Mouse (Mus musculus) ZHBTc4 (cell line): ENCODE measurements around the gene Txlna.
A peak's percentile ranks its signal among the peaks of the same experiment; 100 is the strongest.

Experiments
- DNase-seq: peaks from one replicate; pipeline ENCODE4 v3.0.0-alpha.2; 2011; ENCODE audit warnings: low read depth, low spot score

Gene Txlna

DNA sequence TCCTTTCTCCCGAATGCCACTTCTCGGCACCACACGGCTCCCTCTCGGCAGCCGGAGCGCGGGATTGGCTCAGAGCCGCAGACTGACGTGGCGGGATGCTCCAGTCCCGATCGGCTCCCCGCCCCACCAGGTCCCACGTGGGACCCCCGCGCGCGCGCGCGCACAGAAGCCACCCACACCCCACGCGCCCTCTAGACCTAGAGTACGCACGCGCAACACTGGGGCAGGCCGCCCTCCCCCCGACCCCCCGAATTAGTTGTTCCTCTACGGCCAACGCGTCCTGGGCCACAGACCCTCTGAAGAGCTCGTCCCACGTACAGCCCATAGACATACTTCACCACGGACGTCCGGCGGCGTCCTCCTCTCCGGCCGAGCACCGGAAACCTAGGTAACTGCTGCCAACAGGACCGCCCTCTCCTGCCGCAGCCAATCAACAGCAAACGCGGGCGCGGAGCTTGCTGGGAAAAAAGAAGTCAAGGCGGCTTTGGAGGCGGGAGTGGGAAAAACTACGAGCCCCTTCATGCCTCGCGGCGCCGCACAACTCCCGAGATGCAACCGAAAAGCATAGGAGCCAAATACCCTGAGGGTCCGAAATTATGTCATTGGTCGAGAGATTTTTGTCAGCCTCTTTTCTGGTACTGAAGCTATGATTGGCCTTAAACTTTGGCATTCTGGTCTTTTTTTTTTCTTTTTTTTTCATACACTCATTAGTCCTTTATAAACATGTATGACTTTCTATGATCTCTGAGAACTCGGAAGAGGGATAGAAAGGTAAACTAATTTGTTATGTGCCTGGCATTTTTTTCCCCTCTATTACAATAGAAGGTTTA lies at the start of gene Txlna:
TSS of gene Txlna (minus strand) at position 428 of the 830 bp plus-strand sequence.
- DNase-seq: peak; percentile 99

DNA sequence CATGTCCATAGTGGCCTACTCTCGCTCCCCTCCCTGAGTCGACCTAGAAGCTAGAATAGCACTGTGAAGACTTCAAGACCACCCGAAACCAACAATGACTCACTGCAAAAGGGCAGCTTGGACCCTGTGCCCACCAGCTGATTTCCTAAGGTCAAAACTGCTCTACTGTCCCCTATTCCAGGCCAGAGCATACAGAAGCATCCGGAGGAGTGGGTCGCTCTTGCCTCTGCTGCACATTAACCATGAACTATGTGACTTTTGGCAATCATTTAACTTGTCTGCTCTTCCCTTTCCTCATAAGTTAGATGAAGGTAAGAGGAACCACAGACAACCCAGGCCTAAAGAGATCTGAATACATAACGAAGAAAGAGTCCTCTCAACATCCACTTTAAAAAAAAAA lies 43.7 kb upstream of the Txlna start:
- DNase-seq: no peak

DNA sequence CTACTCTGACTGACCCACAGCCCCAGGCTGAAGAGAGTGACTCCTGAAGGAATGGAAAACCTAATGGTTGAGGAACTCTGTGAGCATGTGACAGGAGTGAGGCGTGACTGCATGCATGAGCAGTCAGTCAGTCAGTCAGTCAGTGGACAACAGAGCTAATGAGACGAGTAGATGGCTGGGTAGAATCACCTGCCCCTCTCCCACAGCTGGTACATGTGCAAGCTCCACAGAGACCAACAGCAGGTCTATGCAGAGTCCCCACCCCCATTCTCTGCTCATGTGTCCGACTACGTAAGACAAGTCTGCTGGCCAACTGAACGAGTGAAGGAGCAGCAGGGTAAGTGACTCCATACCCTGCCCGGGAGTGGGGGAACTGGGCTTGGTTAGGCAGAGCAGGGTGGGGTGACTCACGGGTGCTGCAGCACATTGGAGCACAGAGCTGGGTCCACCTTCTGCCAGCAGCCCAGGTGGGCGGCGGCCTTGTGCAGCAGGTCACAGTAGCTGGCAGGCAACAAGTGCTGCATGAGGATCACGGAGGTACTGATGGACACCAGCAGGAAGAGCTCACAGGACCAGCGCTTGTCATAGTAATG lies 43.1 kb upstream of the Txlna start:
- DNase-seq: no peak

DNA sequence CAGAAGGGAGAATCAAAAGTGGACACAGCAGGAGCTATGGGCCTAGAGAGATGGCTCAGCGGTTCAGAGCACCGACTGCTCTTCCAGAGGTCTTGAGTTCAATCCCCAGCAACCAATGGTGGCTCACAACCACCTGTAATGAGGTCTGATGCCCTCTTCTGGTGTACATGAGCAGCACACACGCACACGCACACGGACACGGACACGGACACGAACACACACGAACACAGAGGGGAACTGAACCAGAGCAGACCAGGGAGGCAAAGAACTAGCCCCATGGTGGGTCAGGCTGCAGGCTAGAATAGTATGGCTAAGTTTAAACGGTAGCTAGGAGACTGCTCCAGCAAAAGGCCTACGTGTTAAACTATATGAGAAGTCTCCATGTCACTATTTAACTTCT lies 41.0 kb upstream of the Txlna start:
- peak; percentile 34 for DNase-seq

GRCm38 (mm10) chr4:129672878-129673449 lies 32.1 kb upstream of the Txlna start:
- DNase-seq: no peak

GRCm38 (mm10) chr4:129672083-129672877 lies 31.4 kb upstream of the Txlna start, which contains the start of gene Kpna6:
Gene Kpna6 (minus strand): TSS chr4:129672767.
- peak; percentile 96 for DNase-seq

- DNase-seq: peak; percentile 74
These were observed 30.7 kb upstream of the Txlna start for GRCm38 (mm10) chr4:129671491-129672082.

- no peak for DNase-seq
These were observed 21.5 kb upstream of the Txlna start for GRCm38 (mm10) chr4:129662255-129662813.

GRCm38 (mm10) chr4:129661584-129661983 lies 20.7 kb upstream of the Txlna start:
- DNase-seq: no peak

DNA sequence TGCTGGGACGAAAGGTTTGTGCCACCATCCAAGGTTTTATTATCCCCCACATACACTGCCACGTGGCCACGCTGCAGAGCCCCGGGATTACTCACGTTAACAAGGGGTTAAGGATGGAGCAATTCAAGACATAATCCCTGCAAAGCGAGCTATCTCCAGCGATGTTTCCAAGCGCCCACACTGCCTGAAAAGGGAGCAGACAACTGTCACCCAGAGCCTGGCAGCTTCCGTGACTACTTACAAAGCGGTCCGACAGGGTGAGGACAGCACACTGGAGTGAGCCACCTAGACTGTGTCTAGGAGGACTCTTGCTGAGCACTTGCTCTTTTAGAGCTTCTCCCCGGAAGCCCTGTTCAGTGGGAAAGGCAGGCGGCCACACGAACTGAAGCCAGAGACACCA lies 13.9 kb upstream of the Txlna start:
- DNase-seq: no peak

DNA sequence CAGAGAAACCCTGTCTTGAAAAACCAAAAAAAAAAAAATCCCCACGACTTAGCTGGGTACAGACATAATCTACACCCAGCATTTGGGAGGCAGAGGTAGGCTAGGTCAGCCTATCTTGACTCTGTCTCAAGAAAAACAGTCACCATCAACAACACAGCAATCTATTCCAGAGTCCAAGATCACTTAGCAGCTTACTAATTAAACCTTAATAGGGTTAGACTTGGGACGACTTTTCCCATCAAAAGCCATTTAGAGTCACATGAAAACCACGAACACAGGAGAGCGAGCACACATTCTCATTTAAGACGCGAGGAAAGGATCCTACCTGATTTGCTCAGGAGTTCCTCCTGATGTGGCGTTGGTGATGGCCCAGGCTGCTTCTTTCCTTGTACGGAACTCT lies 9.5 kb upstream of the Txlna start:
- DNase-seq: no peak

- no peak for DNase-seq
These were observed 7.8 kb upstream of the Txlna start for GRCm38 (mm10) chr4:129648656-129649055.

GRCm38 (mm10) chr4:129645204-129645603 lies 4.3 kb upstream of the Txlna start:
- DNase-seq: no peak

GRCm38 (mm10) chr4:129641756-129642155 lies 891 bp upstream of the Txlna start:
- peak; percentile 50 for DNase-seq

- peak; percentile 25 for DNase-seq
These were observed 696 bp downstream of the Txlna start for GRCm38 (mm10) chr4:129640101-129640637.

DNA sequence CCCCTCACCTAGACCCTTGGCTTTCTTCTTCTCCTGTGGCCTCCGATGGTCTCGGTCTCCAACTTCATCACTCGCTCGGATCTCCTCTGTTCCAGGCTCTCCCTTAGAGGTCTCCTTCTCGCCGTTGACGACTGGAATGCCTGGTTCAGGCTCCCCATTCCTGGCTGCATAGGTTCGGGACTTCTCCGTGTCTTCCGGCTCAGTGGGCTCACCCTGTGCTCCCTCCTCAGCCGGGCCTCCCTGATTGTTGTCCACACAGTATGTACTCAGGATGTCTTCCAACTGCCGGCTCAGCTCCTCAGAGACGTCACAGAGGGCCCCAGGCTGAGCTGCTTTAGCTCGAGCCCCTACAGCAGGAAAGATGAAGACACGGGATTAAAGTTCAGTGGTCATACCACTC lies 1.6 kb downstream of the Txlna start:
- no peak for DNase-seq

- DNase-seq: no peak
These were observed 7.0 kb downstream of the Txlna start for GRCm38 (mm10) chr4:129633852-129634251.

DNA sequence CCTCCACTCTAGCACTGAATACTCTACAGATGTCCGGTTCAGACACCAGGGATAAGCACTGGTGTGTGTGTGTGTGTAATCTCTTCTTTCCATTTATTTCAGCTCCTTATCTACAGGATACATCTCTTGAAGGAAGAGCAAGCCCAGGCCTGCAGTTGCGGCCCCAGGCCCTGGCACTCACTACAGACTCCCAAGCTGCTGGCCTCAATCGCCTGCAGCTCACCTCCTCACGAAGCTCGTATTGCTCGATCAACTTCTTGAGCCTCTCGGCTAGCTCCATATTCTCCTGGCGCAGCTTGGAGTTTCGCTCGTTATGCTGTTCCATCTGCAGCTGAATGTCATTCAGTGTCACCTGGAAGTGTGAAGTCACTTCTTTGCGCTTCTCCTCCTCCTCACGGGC lies 9.0 kb downstream of the Txlna start:
- DNase-seq: no peak

GRCm38 (mm10) chr4:129630944-129631343 lies 9.9 kb downstream of the Txlna start:
- DNase-seq: no peak

DNA sequence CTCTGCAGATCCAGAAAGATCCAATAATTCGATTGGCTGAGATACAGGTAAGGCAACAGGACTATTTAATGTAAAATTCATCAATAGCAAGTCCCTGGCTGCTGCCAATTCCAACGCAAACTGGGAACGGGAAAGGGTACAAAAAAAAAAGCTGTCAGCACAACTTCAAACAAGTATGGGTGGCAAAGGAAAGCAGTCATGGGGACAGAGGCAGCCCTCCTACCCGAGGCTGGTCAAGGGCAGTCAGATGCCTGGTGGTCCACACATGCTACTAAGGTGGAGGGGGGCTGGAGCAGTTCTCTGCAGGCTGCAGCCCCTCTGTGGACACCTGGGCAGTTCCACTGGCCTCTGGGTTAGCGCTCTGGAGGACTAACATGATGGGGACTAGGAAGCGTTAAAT lies 14.8 kb downstream of the Txlna start:
- DNase-seq: no peak

- no peak for DNase-seq
These were observed 15.4 kb downstream of the Txlna start for GRCm38 (mm10) chr4:129625496-129625895.
